Mouse (Mus musculus) liver, embryonic 13.5 days (tissue): Measurements from ENCODE around the gene Fgd3. TPM values are rescaled to one million over a fixed set of nuclear protein-coding genes. Genes with fewer than 3 reads are reported as not detected.
A peak's percentile ranks its signal among the peaks of the same experiment; 100 is the strongest.

Source experiments
- ATAC-seq: fragments of 200-750 bp; cut with Nextera tagmentation; 2 replicates; pipeline ENCODE4 v1.8.0; 2017; ENCODE audit warnings: low read depth, mild to moderate bottlenecking, moderate number of reproducible peaks, moderate library complexity
- DNase-seq: peaks from one replicate; pipeline ENCODE4 v3.0.0; 2022
- H3K27ac ChIP-seq: fragments of 300-500 bp; sonication (generic); 2 replicates; pipeline ENCODE4 v1.5.1; 2015; ENCODE audit warnings: moderate library complexity, mild to moderate bottlenecking, inconsistent platforms
- H3K27me3 ChIP-seq: fragments of 300-500 bp; sonication (generic); 2 replicates; pipeline ENCODE4 v1.6.1; 2015; ENCODE audit warnings: mild to moderate bottlenecking, inconsistent platforms
- H3K36me3 ChIP-seq: fragments of 300-500 bp; sonication (generic); 2 replicates; pipeline ENCODE4 v1.6.1; 2015; ENCODE audit warnings: mild to moderate bottlenecking, inconsistent platforms
- H3K4me1 ChIP-seq: fragments of 300-500 bp; sonication (generic); replicated peaks from 2 replicates; pipeline ENCODE4 v1.6.1; 2015; ENCODE audit warnings: inconsistent platforms
- H3K4me2 ChIP-seq: fragments of 300-500 bp; sonication (generic); 2 replicates; pipeline ENCODE4 v1.6.1; 2015; ENCODE audit warnings: inconsistent platforms, mild to moderate bottlenecking, moderate library complexity
- H3K4me3 ChIP-seq: fragments of 300-500 bp; sonication (generic); replicated peaks from 2 replicates; pipeline ENCODE4 v1.5.1; 2015; ENCODE audit warnings: mild to moderate bottlenecking, inconsistent platforms
- H3K9ac ChIP-seq: fragments of 300-500 bp; sonication (generic); 2 replicates; pipeline ENCODE4 v1.6.1; 2015; ENCODE audit warnings: mild to moderate bottlenecking, inconsistent platforms
- H3K9me3 ChIP-seq: fragments of 300-500 bp; sonication (generic); replicated peaks from 2 replicates; pipeline ENCODE4 v1.6.1; 2016; ENCODE audit warnings: inconsistent platforms
- WGBS: fragments of 180-500 bp; shearing (Covaris S2); methylation state at CpG from one replicate; pipeline ENCODE4 v1.1.7; 2015; ENCODE audit not compliant: insufficient replicate concordance; 5-methylcytosine and 5-hydroxymethylcytosine counted together
- polyA plus RNA-seq: library from polyadenylated mRNA; unstranded; fragments of >200 nt; fragmentation: Nextera tagmentation; extraction: Ambion mirVana; gene quantifications from 2 replicates; pipeline ENCODE4 v1.2.1, GENCODE M21; 2015

The Fgd3 gene
- polyA plus RNA-seq, 1 experiment from 2014 or later, result 0.37 TPM

GRCm38 (mm10) chr13:49298514-49299381 is 21.4 kb downstream of the Fgd3 start:
- Histone ChIP-seq H3K9ac (no peak overlapping the region), H3K4me3 (no peak overlapping the region), H3K4me2 (no peak overlapping the region), H3K36me3 (no peaks in the 10 kb centered on the region), H3K27ac (no peak overlapping the region), H3K4me1 (peaks cover 23% of the 10 kb centered on the region), H3K27me3 (no peaks in the 10 kb centered on the region), H3K9me3 (no peaks in the 10 kb centered on the region)
- DNase-seq, result no peak
- 32% methylated on average over 14 of the region's 14 CpGs for WGBS
- ATAC-seq, result peak; percentile 26; the same call in 1 of the 2 replicates

GRCm38 (mm10) chr13:49296270-49296669 is 23.8 kb downstream of the Fgd3 start:
- H3K27me3 ChIP-seq, result no peaks in the 10 kb centered on the region
- no peak for DNase-seq
- no peak overlapping the region for H3K27ac ChIP-seq
- no peaks in the 10 kb centered on the region for H3K9me3 ChIP-seq
- H3K4me2 ChIP-seq, result no peak overlapping the region
- H3K4me1 ChIP-seq, result peaks cover 23% of the 10 kb centered on the region
- no peaks in the 10 kb centered on the region for H3K36me3 ChIP-seq
- H3K4me3 ChIP-seq, result no peak overlapping the region
- ATAC-seq, result no peak
- 77% methylated on average over 7 of the region's 7 CpGs for WGBS
- H3K9ac ChIP-seq, result no peak overlapping the region

GRCm38 (mm10) chr13:49294108-49294507 is 26.0 kb downstream of the Fgd3 start:
- WGBS, result 64% methylated on average over 9 of the region's 9 CpGs
- Histone ChIP-seq H3K27me3 (no peaks in the 10 kb centered on the region), H3K9ac (no peak overlapping the region), H3K4me3 (no peak overlapping the region), H3K4me2 (no peak overlapping the region), H3K9me3 (no peaks in the 10 kb centered on the region), H3K36me3 (no peaks in the 10 kb centered on the region), H3K27ac (no peak overlapping the region), H3K4me1 (peaks cover 17% of the 10 kb centered on the region)
- no peak for ATAC-seq
- DNase-seq, result no peak

- H3K4me3 ChIP-seq, result no peak overlapping the region
- no peaks in the 10 kb centered on the region for H3K4me1 ChIP-seq
- no peaks in the 10 kb centered on the region for H3K36me3 ChIP-seq
- 55% methylated on average over 6 of the region's 6 CpGs for WGBS
- no peak overlapping the region for H3K27ac ChIP-seq
- DNase-seq, result no peak
- no peak for ATAC-seq
- H3K9me3 ChIP-seq, result no peaks in the 10 kb centered on the region
- no peaks in the 10 kb centered on the region for H3K27me3 ChIP-seq
- no peak overlapping the region for H3K4me2 ChIP-seq
- no peak overlapping the region for H3K9ac ChIP-seq
Measured at GRCm38 (mm10) chr13:49291949-49292348, 28.2 kb downstream of the Fgd3 start.

- ATAC-seq (no peak), DNase-seq (peak; percentile 13)
- WGBS, result 44% methylated on average over 1 of the region's 1 CpGs
- H3K9ac ChIP-seq, result no peak overlapping the region
- H3K27me3 ChIP-seq, result no peaks in the 10 kb centered on the region
- H3K4me3 ChIP-seq, result no peak overlapping the region
- no peaks in the 10 kb centered on the region for H3K4me1 ChIP-seq
- H3K9me3 ChIP-seq, result no peaks in the 10 kb centered on the region
- H3K27ac ChIP-seq, result no peak overlapping the region
- H3K36me3 ChIP-seq, result no peaks in the 10 kb centered on the region
- H3K4me2 ChIP-seq, result no peak overlapping the region
Measured at GRCm38 (mm10) chr13:49291398-49291797, 28.7 kb downstream of the Fgd3 start.

GRCm38 (mm10) chr13:49287224-49287623 is 32.9 kb downstream of the Fgd3 start:
- Histone ChIP-seq H3K9ac (no peak overlapping the region), H3K9me3 (no peaks in the 10 kb centered on the region), H3K4me3 (no peak overlapping the region), H3K4me2 (no peak overlapping the region), H3K36me3 (peaks cover 7% of the 10 kb centered on the region; the same call in 1 of the 2 replicates), H3K27me3 (no peaks in the 10 kb centered on the region), H3K27ac (no peak overlapping the region), H3K4me1 (no peaks in the 10 kb centered on the region)
- DNase-seq, result no peak
- no peak for ATAC-seq
- 74% methylated on average over 6 of the region's 6 CpGs for WGBS

- 64% methylated on average over 3 of the region's 3 CpGs for WGBS
- Histone ChIP-seq H3K4me3 (no peak overlapping the region), H3K4me2 (no peak overlapping the region), H3K36me3 (peaks cover 7% of the 10 kb centered on the region; the same call in 1 of the 2 replicates), H3K27me3 (no peaks in the 10 kb centered on the region), H3K9ac (no peak overlapping the region), H3K4me1 (no peaks in the 10 kb centered on the region), H3K27ac (no peak overlapping the region), H3K9me3 (no peaks in the 10 kb centered on the region)
- DNase-seq, result no peak
- ATAC-seq, result no peak
Measured at GRCm38 (mm10) chr13:49286750-49287149, 33.4 kb downstream of the Fgd3 start.

- no peak for ATAC-seq
- Histone ChIP-seq H3K36me3 (peaks cover 13% of the 10 kb centered on the region; the same call in 1 of the 2 replicates), H3K4me1 (no peaks in the 10 kb centered on the region), H3K9me3 (no peaks in the 10 kb centered on the region), H3K27me3 (no peaks in the 10 kb centered on the region), H3K27ac (no peak overlapping the region), H3K4me3 (no peak overlapping the region), H3K4me2 (no peak overlapping the region), H3K9ac (no peak overlapping the region)
- 55% methylated on average over 9 of the region's 9 CpGs for WGBS
- DNase-seq, result no peak
Measured at GRCm38 (mm10) chr13:49283686-49284085, 36.4 kb downstream of the Fgd3 start.

- Histone ChIP-seq H3K9me3 (no peaks in the 10 kb centered on the region), H3K27ac (no peak overlapping the region), H3K27me3 (no peaks in the 10 kb centered on the region), H3K4me3 (no peak overlapping the region), H3K36me3 (peaks cover 13% of the 10 kb centered on the region; the same call in 1 of the 2 replicates), H3K4me1 (no peaks in the 10 kb centered on the region), H3K9ac (no peak overlapping the region), H3K4me2 (no peak overlapping the region)
- DNase-seq, result no peak
- 47% methylated on average over 2 of the region's 2 CpGs for WGBS
- ATAC-seq, result no peak
Measured at GRCm38 (mm10) chr13:49282168-49282567, 37.9 kb downstream of the Fgd3 start.

- Histone ChIP-seq H3K4me2 (no peak overlapping the region), H3K27ac (no peak overlapping the region), H3K27me3 (no peaks in the 10 kb centered on the region), H3K9ac (no peak overlapping the region), H3K4me3 (no peak overlapping the region), H3K36me3 (no peaks in the 10 kb centered on the region), H3K9me3 (no peaks in the 10 kb centered on the region), H3K4me1 (peaks cover 6% of the 10 kb centered on the region; the same call in 1 of the 2 replicates)
- WGBS, result 32% methylated on average over 5 of the region's 5 CpGs
- ATAC-seq (peak; percentile 39; the same call in 1 of the 2 replicates), DNase-seq (no peak)
Measured at GRCm38 (mm10) chr13:49271831-49272765, 48.0 kb downstream of the Fgd3 start.

- H3K27ac ChIP-seq, result no peak overlapping the region
- H3K9ac ChIP-seq, result no peak overlapping the region
- no peak overlapping the region for H3K4me3 ChIP-seq
- H3K4me2 ChIP-seq, result no peak overlapping the region
- no peaks in the 10 kb centered on the region for H3K27me3 ChIP-seq
- WGBS, result 68% methylated on average over 8 of the region's 8 CpGs
- peaks cover 6% of the 10 kb centered on the region; the same call in 1 of the 2 replicates for H3K4me1 ChIP-seq
- H3K9me3 ChIP-seq, result no peaks in the 10 kb centered on the region
- ATAC-seq (no peak), DNase-seq (no peak)
- no peaks in the 10 kb centered on the region for H3K36me3 ChIP-seq
Measured at GRCm38 (mm10) chr13:49270500-49270899, 49.6 kb downstream of the Fgd3 start.
